Mouse (Mus musculus) heart, adult 2 months (tissue): ENCODE measurements at regions not wholly inside any gene's neighbourhood (a gene's known extent, or its start where the extent isn't known, plus 50 kb on each side); places are given as distances from the start of the nearest gene placed in this dataset.

ENCODE experiments used
- CTCF ChIP-seq: fragments of 200-600 bp; IDR thresholded peaks from 2 replicates; pipeline ENCODE4 v1.8.1; 2022; ENCODE audit warnings: antibody characterized with exemption, mild to moderate bottlenecking, moderate library complexity
- EP300 ChIP-seq: fragments of 200-500 bp; IDR thresholded peaks from 2 replicates; pipeline ENCODE4 v1.6.1; 2011; ENCODE audit warnings: low read depth, low read length, control low read depth; ENCODE audit not compliant: insufficient read depth
- POLR2A ChIP-seq: fragments of 200-500 bp; IDR thresholded peaks from 2 replicates; pipeline ENCODE4 v1.6.1; 2011; ENCODE audit warnings: mild to moderate bottlenecking, low read depth, low read length, control low read depth; ENCODE audit not compliant: insufficient read depth

- TF ChIP-seq EP300: no peak
- TF ChIP-seq CTCF: no peak
- no peak for TF ChIP-seq POLR2A
Observed at GRCm38 (mm10) chr4:54765045-54765444, 179.8 kb upstream of the Zfp462 start.
